Mouse (Mus musculus) leukemia stem cell, adult 10-12 weeks (primary cell): ENCODE measurements around the gene Oaz1. TPM values are rescaled to one million over a fixed set of nuclear protein-coding genes. Genes with fewer than 3 reads are reported as not detected.

Source experiments
- polyA plus RNA-seq: library from polyadenylated mRNA; stranded (reverse); fragments of >175 nt; gene quantifications from 2 replicates; pipeline ENCODE4 v1.2.3, GENCODE M21; 2012; ENCODE audit warnings: low replicate concordance

Oaz1 gene
- 1,955 and 2,032 TPM in 2 replicates for polyA plus RNA-seq

GRCm38 (mm10) chr10:80826151-80827062, at the start of gene Oaz1:
TSS of gene Oaz1 (plus strand) at chr10:80826656.

GRCm38 (mm10) chr10:80798150-80799006, 28.1 kb upstream of the Oaz1 start, which contains the start of the genes Sf3a2 and Plekhj1:
TSS of gene Sf3a2 (plus strand) at chr10:80798198.
TSS of gene Plekhj1 (minus strand) at chr10:80798626.

GRCm38 (mm10) chr10:80804916-80805315, 21.5 kb upstream of the Oaz1 start, which contains the start of gene Amh:
TSS of gene Amh (plus strand) at chr10:80805243.

GRCm38 (mm10) chr10:80813366-80813765, 13.1 kb upstream of the Oaz1 start, which contains the start of gene Jsrp1:
TSS of gene Jsrp1 (minus strand) at chr10:80813498.

GRCm38 (mm10) chr10:80843931-80844547, 17.6 kb downstream of the Oaz1 start, which contains the start of gene Lingo3:
TSS of gene Lingo3 (minus strand) at chr10:80844039.

GRCm38 (mm10) chr10:80854913-80855748, 28.7 kb downstream of the Oaz1 start, which contains the start of the genes Lsm7 and Sppl2b:
TSS of gene Lsm7 (minus strand) at chr10:80855209.
TSS of gene Sppl2b (plus strand) at chr10:80855275.

GRCm38 (mm10) chr10:80871581-80871980, 45.1 kb downstream of the Oaz1 start, which contains the start of gene Tmprss9:
TSS of gene Tmprss9 (plus strand) at chr10:80871848.

Other genes starting within 250 kb of the Oaz1 start
- gene Klf16, start 249.3 kb upstream of the Oaz1 start, polyA plus RNA-seq, result 191 and 227 TPM in 2 replicates
- gene Abhd17a, start 236.3 kb upstream of the Oaz1 start, polyA plus RNA-seq, result 634 and 1,312 TPM in 2 replicates
- 82.3 and 112 TPM in 2 replicates for gene Scamp4, start 223.8 kb upstream of the Oaz1 start, polyA plus RNA-seq
- 31.5 and 42.1 TPM in 2 replicates for gene Adat3, start 223.8 kb upstream of the Oaz1 start, polyA plus RNA-seq
- 1.0 and 3.8 TPM in 2 replicates for gene Gm49322, start 220.6 kb upstream of the Oaz1 start, polyA plus RNA-seq
- 465 and 492 TPM in 2 replicates for gene Csnk1g2, start 203.8 kb upstream of the Oaz1 start, polyA plus RNA-seq
- 22.7 and 32.6 TPM in 2 replicates for gene Btbd2, start 169.6 kb upstream of the Oaz1 start, polyA plus RNA-seq
- 655 and 955 TPM in 2 replicates for gene Mknk2, start 148.5 kb upstream of the Oaz1 start, polyA plus RNA-seq
- 20.5 and 25.8 TPM in 2 replicates for gene Mob3a, start 124.7 kb upstream of the Oaz1 start, polyA plus RNA-seq
- gene Izumo4, start 124.5 kb upstream of the Oaz1 start, polyA plus RNA-seq, result 8.8 and 12.5 TPM in 2 replicates
- gene Ap3d1, start 84.4 kb upstream of the Oaz1 start, polyA plus RNA-seq, result 30.9 and 34.8 TPM in 2 replicates
- gene Dot1l, start 71.5 kb upstream of the Oaz1 start, polyA plus RNA-seq, result 210 and 242 TPM in 2 replicates
- 1,203 and 1,963 TPM in 2 replicates for gene Sf3a2, start 28.5 kb upstream of the Oaz1 start, polyA plus RNA-seq
- 158 and 168 TPM in 2 replicates for gene Plekhj1, start 28.0 kb upstream of the Oaz1 start, polyA plus RNA-seq
- gene Amh, start 21.4 kb upstream of the Oaz1 start, polyA plus RNA-seq, result 1.6 and 3.6 TPM in 2 replicates
- gene Jsrp1, start 13.2 kb upstream of the Oaz1 start, polyA plus RNA-seq, result not detected in 2 replicates
- gene Lingo3, start 17.4 kb downstream of the Oaz1 start, polyA plus RNA-seq, result 0.27 and 0.65 TPM in 2 replicates
- gene Lsm7, start 28.6 kb downstream of the Oaz1 start, polyA plus RNA-seq, result 82.8 and 101 TPM in 2 replicates
- 289 and 463 TPM in 2 replicates for gene Sppl2b, start 28.6 kb downstream of the Oaz1 start, polyA plus RNA-seq
- gene Tmprss9, start 45.2 kb downstream of the Oaz1 start, polyA plus RNA-seq, result 0.36 and 1.6 TPM in 2 replicates
- 135 and 264 TPM in 2 replicates for gene Timm13, start 74.3 kb downstream of the Oaz1 start, polyA plus RNA-seq
- 5.7 and 6.6 TPM in 2 replicates for gene Lmnb2, start 91.6 kb downstream of the Oaz1 start, polyA plus RNA-seq
- gene Gadd45b, start 103.4 kb downstream of the Oaz1 start, polyA plus RNA-seq, result 5.7 and 9.6 TPM in 2 replicates
- gene Gng7, start 188.3 kb downstream of the Oaz1 start, polyA plus RNA-seq, result 0.27 and 0.35 TPM in 2 replicates
- not detected in 2 replicates for gene Diras1, start 199.0 kb downstream of the Oaz1 start, polyA plus RNA-seq
- gene Slc39a3, start 210.8 kb downstream of the Oaz1 start, polyA plus RNA-seq, result 13.0 and 21.1 TPM in 2 replicates
- 204 and 220 TPM in 2 replicates for gene Sgta, start 233.5 kb downstream of the Oaz1 start, polyA plus RNA-seq
- 162 and 193 TPM in 2 replicates for gene Thop1, start 243.4 kb downstream of the Oaz1 start, polyA plus RNA-seq